Mouse (Mus musculus): ENCODE results near the gene Dhrs1.

- TF ChIP-seq POLR2A (IDR thresholded peaks at IDR 0.05; ENCODE audit: borderline replicate concordance, insufficient read depth, low read length) (no peak), CTCF (IDR thresholded peaks at IDR 0.05; ENCODE audit: borderline replicate concordance, insufficient read depth, low read depth, low read length) (peak; percentile 93)
Observed at GRCm38 (mm10) chr14:55781310-55781709, 35.8 kb upstream of the Dhrs1 start.
